Mouse (Mus musculus) limb, embryonic 15.5 days (tissue): ENCODE measurements at regions not wholly inside any gene's neighbourhood (a gene's known extent, or its start where the extent isn't known, plus 50 kb on each side); places are given as distances from the start of the nearest gene placed in this dataset.

Experiments
- ATAC-seq: fragments of 200-750 bp; cut with Nextera tagmentation; 2 replicates; pipeline ENCODE4 v1.8.0; 2017; ENCODE audit warnings: low read depth, moderate TSS enrichment; ENCODE audit not compliant: insufficient number of reproducible peaks, low FRiP score, low TSS enrichment
- H3K27ac ChIP-seq: fragments of 300-500 bp; sonication (generic); 2 replicates; pipeline ENCODE4 v1.5.1; 2015; ENCODE audit warnings: moderate library complexity, mild to moderate bottlenecking, inconsistent platforms
- H3K27me3 ChIP-seq: fragments of 300-500 bp; sonication (generic); 2 replicates; pipeline ENCODE4 v1.6.1; 2015; ENCODE audit warnings: inconsistent platforms
- H3K36me3 ChIP-seq: fragments of 300-500 bp; sonication (generic); 2 replicates; pipeline ENCODE4 v1.6.1; 2015; ENCODE audit warnings: inconsistent platforms
- H3K4me1 ChIP-seq: fragments of 300-500 bp; sonication (generic); 2 replicates; pipeline ENCODE4 v1.6.1; 2015; ENCODE audit warnings: inconsistent platforms
- H3K4me2 ChIP-seq: fragments of 300-500 bp; sonication (generic); 2 replicates; pipeline ENCODE4 v1.6.1; 2015; ENCODE audit warnings: mild to moderate bottlenecking, inconsistent platforms
- H3K4me3 ChIP-seq: fragments of 300-500 bp; sonication (generic); 2 replicates; pipeline ENCODE4 v1.5.1; 2015; ENCODE audit warnings: mild to moderate bottlenecking, inconsistent platforms
- H3K9ac ChIP-seq: fragments of 300-500 bp; sonication (generic); 2 replicates; pipeline ENCODE4 v1.6.1; 2015; ENCODE audit warnings: inconsistent platforms
- H3K9me3 ChIP-seq: fragments of 300-500 bp; sonication (generic); 2 replicates; pipeline ENCODE4 v1.6.1; 2016; ENCODE audit warnings: inconsistent platforms
- WGBS: fragments of 180-500 bp; shearing (Covaris S2); methylation state at CpG from one replicate; pipeline ENCODE4 v1.1.7; 2015; 5-methylcytosine and 5-hydroxymethylcytosine counted together

DNA sequence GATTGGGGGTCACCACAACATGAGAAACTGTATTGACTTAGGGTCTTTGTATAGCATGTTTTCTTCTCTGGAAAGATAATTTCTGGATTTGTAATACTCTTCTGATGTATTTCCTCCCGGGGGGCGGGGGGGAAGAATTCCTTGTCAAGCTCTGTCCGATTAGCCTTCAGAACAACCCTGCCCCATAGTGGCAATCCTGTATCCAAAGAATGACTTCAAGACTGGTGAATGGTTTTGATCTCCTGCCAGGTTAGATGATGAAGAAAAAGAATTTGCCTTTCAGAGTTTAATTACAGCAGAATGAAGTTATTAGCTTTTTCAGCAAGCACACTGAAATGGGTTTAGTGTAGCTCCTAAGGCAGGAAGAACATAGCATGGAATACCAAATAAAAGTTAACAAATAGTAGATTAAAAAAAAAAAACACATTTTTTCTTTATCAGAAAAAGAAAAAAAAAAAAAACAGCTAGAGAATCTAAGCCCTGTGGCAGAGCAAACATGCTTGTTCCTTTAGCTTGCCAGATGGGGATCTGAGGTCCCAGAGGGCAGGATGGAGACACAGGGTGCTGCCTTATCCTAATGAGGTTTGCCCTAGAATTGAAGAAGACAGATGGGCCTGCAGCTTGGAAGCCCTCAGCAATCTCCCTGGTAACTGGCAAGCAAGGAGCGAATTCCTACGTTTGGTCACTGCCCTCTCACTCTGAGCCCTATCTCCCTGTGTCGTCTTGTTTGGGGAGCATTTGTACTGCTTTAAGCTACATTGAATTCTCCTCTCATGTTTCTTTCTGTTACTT lies 280.9 kb upstream of the Gm9972 start:
- Histone ChIP-seq H3K27me3 (no peaks in the 10 kb centered on the region), H3K9me3 (no peaks in the 10 kb centered on the region), H3K4me2 (no peak overlapping the region), H3K27ac (no peak overlapping the region), H3K4me1 (no peaks in the 10 kb centered on the region), H3K9ac (no peak overlapping the region), H3K4me3 (no peak overlapping the region), H3K36me3 (no peaks in the 10 kb centered on the region)
- WGBS: 66% methylated on average over 6 of the region's 6 CpGs
- no peak for ATAC-seq

DNA sequence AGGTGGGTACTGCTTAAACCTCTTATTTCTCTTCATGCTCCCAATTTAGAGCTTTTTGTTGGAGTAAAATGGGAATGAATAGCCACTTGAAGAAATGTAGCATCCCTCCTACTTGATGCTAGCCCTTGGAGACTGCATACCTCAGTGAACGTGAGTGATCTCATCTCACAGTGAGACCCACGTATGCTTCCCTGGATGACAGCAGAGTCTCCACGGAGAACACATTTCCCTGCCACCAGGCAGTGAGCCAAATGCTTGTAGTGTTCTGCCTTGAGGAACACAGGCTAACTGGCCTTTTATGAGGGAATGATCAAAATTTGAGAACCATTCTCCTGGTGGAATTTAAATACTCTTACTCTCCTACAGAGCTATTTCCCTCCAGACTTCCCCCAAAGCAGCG lies 280.1 kb upstream of the Gm9972 start:
- Histone ChIP-seq H3K27ac (no peak overlapping the region), H3K36me3 (no peaks in the 10 kb centered on the region), H3K9me3 (no peaks in the 10 kb centered on the region), H3K4me1 (no peaks in the 10 kb centered on the region), H3K4me2 (no peak overlapping the region), H3K4me3 (no peak overlapping the region), H3K9ac (no peak overlapping the region), H3K27me3 (no peaks in the 10 kb centered on the region)
- ATAC-seq: no peak
- 49% methylated on average over 4 of the region's 4 CpGs for WGBS

DNA sequence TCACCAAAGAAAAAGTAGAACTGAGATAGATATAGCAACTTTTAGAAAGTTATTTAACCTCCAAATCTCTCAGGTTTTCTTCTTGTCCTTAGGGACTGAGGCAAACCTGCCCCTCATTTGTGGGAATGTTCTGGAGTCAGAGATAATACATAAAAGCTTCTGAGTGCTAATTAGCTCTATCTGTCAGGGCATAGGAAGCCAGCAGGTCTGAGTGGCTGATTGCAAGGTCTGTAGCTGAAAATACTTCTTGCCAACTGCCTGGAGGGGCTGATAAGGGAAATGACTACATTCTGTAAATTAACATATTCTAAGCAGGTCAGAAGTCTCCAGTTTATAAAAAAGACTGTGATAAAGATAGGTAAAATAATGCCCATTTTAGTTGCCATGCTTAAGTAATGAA lies 270.3 kb upstream of the Gm9972 start:
- Histone ChIP-seq H3K27ac (no peak overlapping the region), H3K36me3 (no peaks in the 10 kb centered on the region), H3K27me3 (no peaks in the 10 kb centered on the region), H3K9ac (no peak overlapping the region), H3K4me3 (no peak overlapping the region), H3K4me2 (no peak overlapping the region), H3K9me3 (no peaks in the 10 kb centered on the region), H3K4me1 (no peaks in the 10 kb centered on the region)
- ATAC-seq: no peak

DNA sequence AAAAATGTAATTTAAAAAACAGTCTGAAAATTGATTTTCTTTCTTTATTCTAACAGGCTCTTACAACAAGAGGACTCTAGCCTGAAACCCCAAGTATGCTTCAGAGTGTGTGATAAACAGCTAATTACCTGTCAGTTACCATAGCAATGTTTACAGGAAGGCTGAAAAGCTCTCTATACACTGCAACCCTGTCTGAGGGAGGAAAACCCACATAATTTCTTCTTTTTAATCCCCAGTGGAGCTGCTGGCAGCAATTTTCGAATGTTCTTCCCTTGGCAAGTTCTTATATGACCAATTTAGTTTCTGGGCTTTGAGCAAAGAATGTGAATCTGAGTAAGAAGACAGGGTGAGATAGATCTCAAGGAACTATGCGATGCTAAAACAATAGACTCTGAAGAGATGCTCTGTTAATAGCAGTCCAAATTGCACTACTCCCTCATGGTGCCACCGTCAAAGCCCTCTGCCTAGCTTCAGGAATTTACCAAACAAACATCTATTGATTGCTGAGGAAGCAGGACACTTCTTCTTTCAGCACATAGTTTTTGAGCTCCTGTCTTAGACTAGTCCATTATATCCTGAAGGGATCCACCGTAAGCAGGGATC lies 260.4 kb upstream of the Gm9972 start:
- H3K4me1 ChIP-seq: no peaks in the 10 kb centered on the region
- H3K27ac ChIP-seq: no peak overlapping the region
- no peaks in the 10 kb centered on the region for H3K27me3 ChIP-seq
- H3K9me3 ChIP-seq: no peaks in the 10 kb centered on the region
- no peak overlapping the region for H3K4me3 ChIP-seq
- H3K4me2 ChIP-seq: no peak overlapping the region
- H3K9ac ChIP-seq: no peak overlapping the region
- H3K36me3 ChIP-seq: no peaks in the 10 kb centered on the region
- ATAC-seq: no peak
- 60% methylated on average over 4 of the region's 4 CpGs for WGBS

GRCm38 (mm10) chr11:42811487-42811886 lies 224.1 kb upstream of the Gm9972 start:
- H3K27ac ChIP-seq: no peak overlapping the region
- H3K36me3 ChIP-seq: no peaks in the 10 kb centered on the region
- 71% methylated on average over 1 of the region's 1 CpGs for WGBS
- no peak for ATAC-seq
- H3K4me2 ChIP-seq: no peak overlapping the region
- no peaks in the 10 kb centered on the region for H3K27me3 ChIP-seq
- H3K9me3 ChIP-seq: no peaks in the 10 kb centered on the region
- H3K4me3 ChIP-seq: no peak overlapping the region
- H3K4me1 ChIP-seq: no peaks in the 10 kb centered on the region
- no peak overlapping the region for H3K9ac ChIP-seq

- Histone ChIP-seq H3K36me3 (no peaks in the 10 kb centered on the region), H3K27ac (no peak overlapping the region), H3K4me3 (no peak overlapping the region), H3K9ac (no peak overlapping the region), H3K4me1 (no peaks in the 10 kb centered on the region), H3K4me2 (no peak overlapping the region), H3K27me3 (no peaks in the 10 kb centered on the region), H3K9me3 (no peaks in the 10 kb centered on the region)
- ATAC-seq: no peak
- whole genome bisulfite sequencing: 89% methylated on average over 2 of the region's 2 CpGs
These were observed 219.8 kb upstream of the Gm9972 start for GRCm38 (mm10) chr11:42815753-42816152.

- Histone ChIP-seq H3K9ac (no peak overlapping the region), H3K9me3 (no peaks in the 10 kb centered on the region), H3K4me2 (no peak overlapping the region), H3K27me3 (no peaks in the 10 kb centered on the region), H3K4me1 (no peaks in the 10 kb centered on the region), H3K27ac (no peak overlapping the region), H3K4me3 (no peak overlapping the region), H3K36me3 (no peaks in the 10 kb centered on the region)
- ATAC-seq: no peak
- 47% methylated on average over 1 of the region's 1 CpGs for WGBS
These were observed 212.7 kb upstream of the Gm9972 start for GRCm38 (mm10) chr11:42822835-42823234.

GRCm38 (mm10) chr11:42845795-42846194 lies 189.8 kb upstream of the Gm9972 start:
- Histone ChIP-seq H3K36me3 (no peaks in the 10 kb centered on the region), H3K4me2 (no peak overlapping the region), H3K9me3 (no peaks in the 10 kb centered on the region), H3K27ac (no peak overlapping the region), H3K4me1 (no peaks in the 10 kb centered on the region), H3K9ac (no peak overlapping the region), H3K27me3 (no peaks in the 10 kb centered on the region), H3K4me3 (no peak overlapping the region)
- ATAC-seq: no peak
- WGBS: 84% methylated on average over 1 of the region's 1 CpGs

GRCm38 (mm10) chr11:42854411-42854810 lies 181.1 kb upstream of the Gm9972 start:
- Histone ChIP-seq H3K36me3 (no peaks in the 10 kb centered on the region), H3K27ac (no peak overlapping the region), H3K4me1 (no peaks in the 10 kb centered on the region), H3K9ac (no peak overlapping the region), H3K27me3 (no peaks in the 10 kb centered on the region), H3K4me2 (no peak overlapping the region), H3K9me3 (no peaks in the 10 kb centered on the region), H3K4me3 (no peak overlapping the region)
- WGBS: 55% methylated on average over 4 of the region's 4 CpGs
- no peak for ATAC-seq

- Histone ChIP-seq H3K9ac (no peak overlapping the region), H3K27me3 (no peaks in the 10 kb centered on the region), H3K27ac (no peak overlapping the region), H3K4me3 (no peak overlapping the region), H3K36me3 (no peaks in the 10 kb centered on the region), H3K9me3 (no peaks in the 10 kb centered on the region), H3K4me1 (no peaks in the 10 kb centered on the region), H3K4me2 (no peak overlapping the region)
- ATAC-seq: no peak
These were observed 177.9 kb upstream of the Gm9972 start for GRCm38 (mm10) chr11:42857687-42858086.

- H3K9ac ChIP-seq: no peak overlapping the region
- H3K4me1 ChIP-seq: no peaks in the 10 kb centered on the region
- H3K36me3 ChIP-seq: no peaks in the 10 kb centered on the region
- no peaks in the 10 kb centered on the region for H3K9me3 ChIP-seq
- no peak overlapping the region for H3K4me2 ChIP-seq
- no peak for ATAC-seq
- no peaks in the 10 kb centered on the region for H3K27me3 ChIP-seq
- no peak overlapping the region for H3K4me3 ChIP-seq
- 81% methylated on average over 2 of the region's 2 CpGs for WGBS
- no peak overlapping the region for H3K27ac ChIP-seq
These were observed 161.5 kb upstream of the Gm9972 start for GRCm38 (mm10) chr11:42874056-42874455.

GRCm38 (mm10) chr11:42900024-42900423 lies 135.5 kb upstream of the Gm9972 start:
- ATAC-seq: no peak
- no peak overlapping the region for H3K4me3 ChIP-seq
- H3K9me3 ChIP-seq: no peaks in the 10 kb centered on the region
- 95% methylated on average over 4 of the region's 4 CpGs for WGBS
- H3K27ac ChIP-seq: no peak overlapping the region
- H3K9ac ChIP-seq: no peak overlapping the region
- H3K36me3 ChIP-seq: no peaks in the 10 kb centered on the region
- no peaks in the 10 kb centered on the region for H3K4me1 ChIP-seq
- no peaks in the 10 kb centered on the region for H3K27me3 ChIP-seq
- no peak overlapping the region for H3K4me2 ChIP-seq
